Mouse (Mus musculus) hindbrain, embryonic 11.5 days (tissue): ENCODE data around the gene Lsm12. TPM values are rescaled to one million over a fixed set of nuclear protein-coding genes. Genes with fewer than 3 reads are reported as not detected.
"Not testable (repeated sequence)": the region's sequence is repeated elsewhere in the genome, so short reads cannot be mapped to it uniquely, and the experiment has no call there.

ENCODE experiments used
- ATAC-seq: fragments of 200-750 bp; cut with Nextera tagmentation; 2 replicates; pipeline ENCODE4 v1.8.0; 2017; ENCODE audit warnings: mild to moderate bottlenecking, moderate TSS enrichment, moderate library complexity; ENCODE audit not compliant: low FRiP score
- DNase-seq: peaks from one replicate; pipeline ENCODE4 v3.0.0-alpha.2; 2015; ENCODE audit warnings: low spot score
- H3K27ac ChIP-seq: fragments of 300-500 bp; sonication (generic); 2 replicates; pipeline ENCODE4 v1.5.1; 2014; ENCODE audit warnings: mild to moderate bottlenecking, low read depth, low read length
- H3K27me3 ChIP-seq: fragments of 300-500 bp; sonication (generic); 2 replicates; pipeline ENCODE4 v1.6.1; 2014; ENCODE audit warnings: mild to moderate bottlenecking, low read length, moderate library complexity, mixed read lengths; ENCODE audit not compliant: control insufficient read depth, insufficient read depth
- H3K36me3 ChIP-seq: fragments of 300-500 bp; sonication (generic); 2 replicates; pipeline ENCODE4 v1.6.1; 2014; ENCODE audit warnings: mild to moderate bottlenecking, low read length, moderate library complexity, mixed read lengths; ENCODE audit not compliant: control insufficient read depth, insufficient read depth
- H3K4me1 ChIP-seq: fragments of 300-500 bp; sonication (generic); replicated peaks from 2 replicates; pipeline ENCODE4 v1.6.1; 2014; ENCODE audit warnings: low read length, mixed read lengths; ENCODE audit not compliant: control insufficient read depth, insufficient read depth
- H3K4me2 ChIP-seq: fragments of 300-500 bp; sonication (generic); replicated peaks from 2 replicates; pipeline ENCODE4 v1.6.1; 2014; ENCODE audit warnings: mild to moderate bottlenecking, low read depth, low read length
- H3K4me3 ChIP-seq: fragments of 300-500 bp; sonication (generic); 2 replicates; pipeline ENCODE4 v1.5.1; 2014; ENCODE audit warnings: low read depth, low read length
- H3K9ac ChIP-seq: fragments of 300-500 bp; sonication (generic); 2 replicates; pipeline ENCODE4 v1.6.1; 2014; ENCODE audit warnings: low read depth, low read length
- H3K9me3 ChIP-seq: fragments of 300-500 bp; sonication (generic); 2 replicates; pipeline ENCODE4 v1.6.1; 2016; ENCODE audit warnings: low read length; ENCODE audit not compliant: control insufficient read depth
- WGBS: fragments of 180-500 bp; shearing (Covaris S2); extraction: QIAGEN DNeasy Blood & Tissue Kit; methylation state at CpG from one replicate; pipeline ENCODE4 v1.1.7; 2014; 5-methylcytosine and 5-hydroxymethylcytosine counted together
- polyA plus RNA-seq: library from polyadenylated mRNA; unstranded; fragments of >200 nt; fragmentation: Nextera tagmentation; extraction: Ambion mirVana; gene quantifications from 2 replicates; pipeline ENCODE4 v1.2.1, GENCODE M21; 2014

The Lsm12 gene
- polyA plus RNA-seq, 1 experiment from 2014 or later: 76.0 TPM

- WGBS: 9% methylated on average over 7 of the region's 7 CpGs
- Histone ChIP-seq H3K36me3 (0 out of 2 replicates have a peak, but pooled peaks cover 3% of the 10 kb centered on the region), H3K4me1 (no peaks in the 10 kb centered on the region), H3K27me3 (no peaks in the 10 kb centered on the region), H3K9ac (peak overlapping the region; percentile 89), H3K4me2 (peak overlapping the region; percentile 72), H3K4me3 (peak overlapping the region; percentile 87), H3K9me3 (no peaks in the 10 kb centered on the region), H3K27ac (peak overlapping the region; percentile 90)
- ATAC-seq (no peak), DNase-seq (no peak)
These were observed 847 bp downstream of the Lsm12 start for GRCm38 (mm10) chr11:102184253-102184645.

GRCm38 (mm10) chr11:102179836-102180235 is 5.3 kb downstream of the Lsm12 start:
- no peak overlapping the region for H3K4me2 ChIP-seq
- no peak overlapping the region for H3K9ac ChIP-seq
- DNase-seq: no peak
- H3K36me3 ChIP-seq: peaks cover 3% of the 10 kb centered on the region; the same call in 1 of the 2 replicates
- no peak overlapping the region for H3K4me3 ChIP-seq
- no peaks in the 10 kb centered on the region for H3K27me3 ChIP-seq
- no peak for ATAC-seq
- H3K4me1 ChIP-seq: no peaks in the 10 kb centered on the region
- no peaks in the 10 kb centered on the region for H3K9me3 ChIP-seq
- no peak overlapping the region for H3K27ac ChIP-seq

- Histone ChIP-seq H3K9me3 (no peaks in the 10 kb centered on the region), H3K9ac (no peak overlapping the region), H3K4me3 (no peak overlapping the region), H3K36me3 (peaks cover 10% of the 10 kb centered on the region; the same call in 1 of the 2 replicates), H3K27me3 (no peaks in the 10 kb centered on the region), H3K4me1 (no peaks in the 10 kb centered on the region), H3K27ac (no peak overlapping the region), H3K4me2 (no peak overlapping the region)
- WGBS: 90% methylated on average over 5 of the region's 5 CpGs
- DNase-seq (no peak), ATAC-seq (no peak)
These were observed 16.4 kb downstream of the Lsm12 start for GRCm38 (mm10) chr11:102168689-102169088.

GRCm38 (mm10) chr11:102167539-102167938 is 17.6 kb downstream of the Lsm12 start:
- 95% methylated on average over 5 of the region's 5 CpGs for WGBS
- Histone ChIP-seq H3K9me3 (no peaks in the 10 kb centered on the region), H3K4me2 (no peak overlapping the region), H3K36me3 (peaks cover 12% of the 10 kb centered on the region; the same call in 1 of the 2 replicates), H3K4me3 (no peak overlapping the region), H3K27ac (no peak overlapping the region), H3K4me1 (no peaks in the 10 kb centered on the region), H3K27me3 (no peaks in the 10 kb centered on the region), H3K9ac (no peak overlapping the region)
- no peak for ATAC-seq
- DNase-seq: no peak

GRCm38 (mm10) chr11:102165971-102166722 is 18.9 kb downstream of the Lsm12 start:
- H3K27me3 ChIP-seq: no peaks in the 10 kb centered on the region
- DNase-seq: no peak
- no peak overlapping the region for H3K4me2 ChIP-seq
- no peak overlapping the region for H3K9ac ChIP-seq
- H3K27ac ChIP-seq: no peak overlapping the region
- no peak for ATAC-seq
- H3K9me3 ChIP-seq: no peaks in the 10 kb centered on the region
- H3K4me1 ChIP-seq: no peaks in the 10 kb centered on the region
- 79% methylated on average over 6 of the region's 6 CpGs for WGBS
- H3K4me3 ChIP-seq: no peak overlapping the region
- H3K36me3 ChIP-seq: peaks cover 12% of the 10 kb centered on the region; the same call in 1 of the 2 replicates

GRCm38 (mm10) chr11:102159781-102160180 is 25.3 kb downstream of the Lsm12 start:
- H3K27me3 ChIP-seq: no peaks in the 10 kb centered on the region
- no peaks in the 10 kb centered on the region for H3K9me3 ChIP-seq
- H3K9ac ChIP-seq: no peak overlapping the region
- H3K4me1 ChIP-seq: no peaks in the 10 kb centered on the region
- 0 out of 2 replicates have a peak, but pooled peaks cover 2% of the 10 kb centered on the region for H3K36me3 ChIP-seq
- H3K27ac ChIP-seq: no peak overlapping the region
- DNase-seq (no peak), ATAC-seq (no peak)
- H3K4me2 ChIP-seq: no peak overlapping the region
- no peak overlapping the region for H3K4me3 ChIP-seq
- 81% methylated on average over 5 of the region's 5 CpGs for WGBS

- DNase-seq, ATAC-seq, H3K27me3 ChIP-seq, H3K4me1 ChIP-seq, H3K27ac ChIP-seq, H3K4me2 ChIP-seq, H3K9ac ChIP-seq, H3K4me3 ChIP-seq, H3K9me3 ChIP-seq, H3K36me3 ChIP-seq: not testable (repeated sequence)
- 86% methylated on average over 2 of the region's 2 CpGs for WGBS
These were observed 27.1 kb downstream of the Lsm12 start for GRCm38 (mm10) chr11:102158024-102158423.

- Histone ChIP-seq H3K4me1 (no peaks in the 10 kb centered on the region), H3K36me3 (no peaks in the 10 kb centered on the region), H3K9ac (no peak overlapping the region), H3K27ac (no peak overlapping the region), H3K4me2 (no peak overlapping the region), H3K9me3 (no peaks in the 10 kb centered on the region), H3K4me3 (no peak overlapping the region), H3K27me3 (no peaks in the 10 kb centered on the region)
- ATAC-seq (no peak; the same call in 1 of the 2 replicates), DNase-seq (no peak)
- WGBS: 8% methylated on average over 1 of the region's 1 CpGs
These were observed 28.4 kb downstream of the Lsm12 start for GRCm38 (mm10) chr11:102156786-102157089.
